Mouse (Mus musculus): ENCODE measurements around the gene Ces2f.

DNA sequence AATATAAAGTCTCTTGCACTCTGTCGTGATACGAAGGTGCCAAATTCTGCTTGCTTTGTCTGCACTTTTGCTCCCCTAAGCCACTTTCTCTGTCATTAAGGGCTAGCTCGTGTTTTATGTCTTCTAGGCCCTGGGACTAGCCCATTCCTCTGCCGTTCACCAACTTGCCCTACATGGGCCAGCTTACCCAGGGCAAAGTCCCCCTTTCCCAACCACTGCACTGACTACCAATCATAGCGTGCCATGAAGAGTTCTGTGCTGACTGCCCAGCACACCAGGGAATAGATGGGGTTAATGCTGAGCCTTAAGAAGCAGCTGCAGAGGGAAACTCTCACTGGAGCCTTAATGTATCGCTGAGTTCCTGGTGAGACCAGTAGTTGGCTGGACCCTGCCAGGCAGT lies 51.0 kb downstream of the Ces2f start:
- TF ChIP-seq CTCF (conservative IDR thresholded peaks at IDR 0.05; ENCODE audit: low read length) = no peak
- no peak for TF ChIP-seq NANOG (IDR thresholded peaks at IDR 0.05; ENCODE audit: borderline replicate concordance, low read length)
- TF ChIP-seq POU5F1 (IDR thresholded peaks at IDR 0.05; ENCODE audit: borderline replicate concordance, low read length) = no peak

All from E14TG2a.4 (cell line).